ENCODE assay signal across 8 mouse cellular contexts in the genomic region with DNA sequence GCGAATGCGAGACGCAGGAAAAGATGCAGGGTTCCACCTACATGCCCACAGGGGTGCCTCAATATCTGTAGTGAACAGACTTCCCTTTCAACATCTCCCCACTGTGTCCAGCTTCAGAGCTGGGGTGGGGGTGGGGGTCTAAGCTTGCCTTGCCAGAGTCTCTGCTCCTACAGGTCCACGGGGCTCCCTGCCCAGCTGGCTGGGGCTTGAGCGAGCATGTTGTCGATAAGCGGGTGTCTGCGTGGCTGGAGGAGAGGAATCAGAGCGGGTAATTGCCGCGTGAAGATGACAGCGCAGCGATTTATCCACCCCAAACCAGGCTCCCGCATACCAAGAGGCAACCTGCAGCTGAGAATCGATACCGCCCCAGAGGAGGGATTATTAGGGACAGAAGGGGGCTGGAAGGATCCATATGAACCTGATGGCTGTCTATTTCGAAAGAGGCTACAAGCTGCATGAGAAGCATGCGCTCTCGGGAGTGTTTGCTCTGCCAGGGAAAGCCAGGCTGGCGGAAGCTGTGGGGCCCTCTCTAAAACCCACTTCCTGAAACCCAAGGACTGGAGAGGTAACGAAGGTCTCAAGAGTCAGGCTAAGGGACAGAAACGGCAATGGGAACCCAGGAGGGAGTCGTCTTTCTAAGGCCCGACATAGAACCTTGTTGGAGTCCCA.
A peak's percentile ranks its signal among the peaks of the same experiment; 100 is the strongest.
DNase-seq lines count a peak whose midpoint lies in the region; ATAC-seq lines count a peak whose summit lies in the region.

No protein-coding gene starts in this region.

- no peaks in the 10 kb centered on the region; the same call in 1 of the 2 replicates for H3K4me1 ChIP-seq in heart, embryonic 16.5 days (ENCODE audit: control insufficient read depth, insufficient read depth, low read length)

- H3K4me2 ChIP-seq in heart, embryonic 16.5 days (ENCODE audit: low read depth, low read length) = peak overlapping the region; percentile 47

- H3K36me3 ChIP-seq in heart, embryonic 16.5 days (ENCODE audit: control insufficient read depth, insufficient read depth) = no peaks in the 10 kb centered on the region

- no peak overlapping the region for H3K27ac ChIP-seq in heart, embryonic 16.5 days (ENCODE audit: low read length)

- H3K9me3 ChIP-seq in heart, embryonic 16.5 days (replicated peaks; ENCODE audit: control insufficient read depth, low read length) = no peaks in the 10 kb centered on the region

- H3K27me3 ChIP-seq in heart, embryonic 16.5 days (ENCODE audit: control insufficient read depth, insufficient read depth, low read length) = no peaks in the 10 kb centered on the region

- peak overlapping the region; percentile 45; the same call in 1 of the 2 replicates for H3K9ac ChIP-seq in heart, embryonic 16.5 days (ENCODE audit: low read length)

- ATAC-seq in heart, embryonic 16.5 days (replicated peaks; ENCODE audit: extremely low read depth, insufficient read depth, low FRiP score) = no peak
- ATAC-seq in common myeloid progenitor, adult 5-6 weeks (replicated peaks; ENCODE audit: low read depth, poor library complexity, severe bottlenecking) = peak; percentile 83

- no peak for DNase-seq in heart, adult 11 months
- peak; percentile 8 to 12 for DNase-seq in layer of hippocampus, postnatal 25 days (ENCODE audit: extremely low spot score in 1 of 2, low spot score in 1 of 2)
- DNase-seq in naive thymus-derived CD4-positive, alpha-beta T cell, adult 2 months (ENCODE audit: low read depth) = peak; percentile 60
- no peak for DNase-seq in adrenal gland, postnatal 4 days (ENCODE audit: low spot score in 2 of 2)
- DNase-seq in natural killer cell, adult 2 months (ENCODE audit: low spot score in 2 of 2) = no peak
- DNase-seq in heart, postnatal 4 days = no peak

- 34% methylated on average over 24 of the region's 24 CpGs for WGBS in heart, embryonic 16.5 days

- peak overlapping the region; percentile 16 for H3K4me3 ChIP-seq in heart, embryonic 16.5 days (ENCODE audit: low read length)

Comparison
In these comparisons a context has a peak if more than half of its experiments do, and no peak if none do; other contexts are left out.
1. DNase-seq: peak in layer of hippocampus, postnatal 25 days (2 of 2) and naive thymus-derived CD4-positive, alpha-beta T cell, adult 2 months (single experiment); none in heart, adult 11 months (single experiment), adrenal gland, postnatal 4 days (0 of 2), natural killer cell, adult 2 months (0 of 2) and heart, postnatal 4 days (single experiment).